Mouse (Mus musculus): ENCODE results near the gene Fam131b. TPM values are rescaled to one million over a fixed set of nuclear protein-coding genes. Genes with fewer than 3 reads are reported as not detected.

Gene Fam131b
- polyA plus RNA-seq, 1 experiment = 0.63 TPM

DNA sequence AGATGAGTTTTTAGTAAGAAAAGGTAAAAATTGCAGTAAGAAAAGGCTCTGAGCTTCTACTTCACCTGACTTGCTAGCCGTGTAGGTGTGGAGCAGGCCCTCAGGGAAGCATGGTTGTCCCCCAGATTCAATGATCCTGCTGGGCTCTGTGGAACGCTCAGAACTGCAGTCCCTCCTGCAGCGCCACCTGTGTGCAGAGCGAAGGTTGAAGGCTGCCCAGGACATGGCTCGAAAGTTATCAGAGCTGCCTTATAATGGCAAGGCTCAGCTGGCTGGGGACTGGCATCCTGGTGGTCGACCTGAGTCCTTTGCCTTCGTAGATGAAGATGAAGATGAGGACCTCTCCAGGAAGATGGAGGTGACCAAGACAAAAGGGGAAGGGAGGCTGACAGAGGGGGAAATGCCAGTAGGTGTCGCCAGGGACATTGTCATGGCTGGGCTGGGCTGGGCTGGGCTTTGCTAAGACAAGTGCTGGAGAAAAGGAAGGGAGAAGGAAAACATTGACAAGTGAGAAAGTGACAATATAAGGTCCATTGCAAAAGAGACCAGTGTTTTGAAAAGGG lies 14.5 kb downstream of the Fam131b start:
- no peaks in the 10 kb centered on the region for H3K4me1 ChIP-seq (ENCODE audit: control insufficient read depth, insufficient read depth, low read length)
- TF ChIP-seq CTCF (IDR thresholded peaks at IDR 0.05; ENCODE audit: low read depth, low read length) (peak; percentile 32), EP300 (IDR thresholded peaks at IDR 0.05; ENCODE audit: insufficient read depth, low read depth, low read length) (no peak), POLR2A (IDR thresholded peaks at IDR 0.05; ENCODE audit: insufficient read depth, low read length) (no peak)
- no peaks in the 10 kb centered on the region for H3K27me3 ChIP-seq (ENCODE audit: control insufficient read depth, insufficient read depth, low read length, poor library complexity, severe bottlenecking)
- H3K36me3 ChIP-seq (ENCODE audit: control insufficient read depth, insufficient read depth, low read length, poor library complexity, severe bottlenecking) = peaks cover 3% of the 10 kb centered on the region; the same call in 1 of the 2 replicates
- no peaks in the 10 kb centered on the region for H3K9me3 ChIP-seq (replicated peaks; ENCODE audit: control insufficient read depth, insufficient read depth, low read length, poor library complexity, severe bottlenecking)
- no peak overlapping the region for H3K9ac ChIP-seq (ENCODE audit: low read depth, poor library complexity, severe bottlenecking)
- H3K4me3 ChIP-seq (ENCODE audit: low read depth, low read length) = no peak overlapping the region
- no peak overlapping the region for H3K27ac ChIP-seq (ENCODE audit: insufficient read depth, low read length)

GRCm38 (mm10) chr6:42299362-42299761 lies 25.1 kb downstream of the Fam131b start:
- Histone ChIP-seq H3K4me1 (ENCODE audit: control insufficient read depth, insufficient read depth, low read length) (no peaks in the 10 kb centered on the region), H3K9me3 (replicated peaks; ENCODE audit: control insufficient read depth, insufficient read depth, low read length, poor library complexity, severe bottlenecking) (no peaks in the 10 kb centered on the region), H3K27ac (ENCODE audit: insufficient read depth, low read length) (no peak overlapping the region), H3K4me3 (ENCODE audit: low read depth, low read length) (no peak overlapping the region), H3K36me3 (ENCODE audit: control insufficient read depth, insufficient read depth, low read length, poor library complexity, severe bottlenecking) (no peaks in the 10 kb centered on the region), H3K27me3 (ENCODE audit: control insufficient read depth, insufficient read depth, low read length, poor library complexity, severe bottlenecking) (no peaks in the 10 kb centered on the region), H3K9ac (ENCODE audit: low read depth, poor library complexity, severe bottlenecking) (no peak overlapping the region)
- no peak for TF ChIP-seq EP300 (IDR thresholded peaks at IDR 0.05; ENCODE audit: insufficient read depth, low read depth, low read length)
- no peak for TF ChIP-seq POLR2A (IDR thresholded peaks at IDR 0.05; ENCODE audit: insufficient read depth, low read length)
- TF ChIP-seq CTCF (IDR thresholded peaks at IDR 0.05; ENCODE audit: low read depth, low read length) = no peak

- TF ChIP-seq POLR2A (IDR thresholded peaks at IDR 0.05; ENCODE audit: insufficient read depth, low read length) (no peak), EP300 (IDR thresholded peaks at IDR 0.05; ENCODE audit: insufficient read depth, low read depth, low read length) (no peak), CTCF (IDR thresholded peaks at IDR 0.05; ENCODE audit: low read depth, low read length) (no peak)
- Histone ChIP-seq H3K4me1 (ENCODE audit: control insufficient read depth, insufficient read depth, low read length) (no peaks in the 10 kb centered on the region), H3K9me3 (replicated peaks; ENCODE audit: control insufficient read depth, insufficient read depth, low read length, poor library complexity, severe bottlenecking) (no peaks in the 10 kb centered on the region), H3K9ac (ENCODE audit: low read depth, poor library complexity, severe bottlenecking) (no peak overlapping the region), H3K36me3 (ENCODE audit: control insufficient read depth, insufficient read depth, low read length, poor library complexity, severe bottlenecking) (0 out of 2 replicates have a peak, but pooled peaks cover 2% of the 10 kb centered on the region), H3K4me3 (ENCODE audit: low read depth, low read length) (no peak overlapping the region), H3K27me3 (ENCODE audit: control insufficient read depth, insufficient read depth, low read length, poor library complexity, severe bottlenecking) (no peaks in the 10 kb centered on the region), H3K27ac (ENCODE audit: insufficient read depth, low read length) (no peak overlapping the region)
Measured at GRCm38 (mm10) chr6:42295549-42296094, 28.8 kb downstream of the Fam131b start.

GRCm38 (mm10) chr6:42293327-42293726 lies 31.1 kb downstream of the Fam131b start:
- no peak overlapping the region for H3K9ac ChIP-seq (ENCODE audit: low read depth, poor library complexity, severe bottlenecking)
- H3K27ac ChIP-seq (ENCODE audit: insufficient read depth, low read length) = no peak overlapping the region
- 0 out of 2 replicates have a peak, but pooled peaks cover 2% of the 10 kb centered on the region for H3K36me3 ChIP-seq (ENCODE audit: control insufficient read depth, insufficient read depth, low read length, poor library complexity, severe bottlenecking)
- no peaks in the 10 kb centered on the region for H3K27me3 ChIP-seq (ENCODE audit: control insufficient read depth, insufficient read depth, low read length, poor library complexity, severe bottlenecking)
- no peak overlapping the region for H3K4me3 ChIP-seq (ENCODE audit: low read depth, low read length)
- no peak for TF ChIP-seq CTCF (IDR thresholded peaks at IDR 0.05; ENCODE audit: low read depth, low read length)
- TF ChIP-seq EP300 (IDR thresholded peaks at IDR 0.05; ENCODE audit: insufficient read depth, low read depth, low read length) = no peak
- TF ChIP-seq POLR2A (IDR thresholded peaks at IDR 0.05; ENCODE audit: insufficient read depth, low read length) = no peak
- H3K4me1 ChIP-seq (ENCODE audit: control insufficient read depth, insufficient read depth, low read length) = no peaks in the 10 kb centered on the region
- no peaks in the 10 kb centered on the region for H3K9me3 ChIP-seq (replicated peaks; ENCODE audit: control insufficient read depth, insufficient read depth, low read length, poor library complexity, severe bottlenecking)

- H3K4me1 ChIP-seq (ENCODE audit: control insufficient read depth, insufficient read depth, low read length) = no peaks in the 10 kb centered on the region
- H3K9me3 ChIP-seq (replicated peaks; ENCODE audit: control insufficient read depth, insufficient read depth, low read length, poor library complexity, severe bottlenecking) = no peaks in the 10 kb centered on the region
- no peak overlapping the region for H3K27ac ChIP-seq (ENCODE audit: insufficient read depth, low read length)
- TF ChIP-seq EP300 (IDR thresholded peaks at IDR 0.05; ENCODE audit: insufficient read depth, low read depth, low read length) (no peak), CTCF (IDR thresholded peaks at IDR 0.05; ENCODE audit: low read depth, low read length) (no peak), POLR2A (IDR thresholded peaks at IDR 0.05; ENCODE audit: insufficient read depth, low read length) (no peak)
- no peaks in the 10 kb centered on the region for H3K27me3 ChIP-seq (ENCODE audit: control insufficient read depth, insufficient read depth, low read length, poor library complexity, severe bottlenecking)
- H3K4me3 ChIP-seq (ENCODE audit: low read depth, low read length) = no peak overlapping the region
- no peak overlapping the region for H3K9ac ChIP-seq (ENCODE audit: low read depth, poor library complexity, severe bottlenecking)
- H3K36me3 ChIP-seq (ENCODE audit: control insufficient read depth, insufficient read depth, low read length, poor library complexity, severe bottlenecking) = peaks cover 10% of the 10 kb centered on the region
Measured at GRCm38 (mm10) chr6:42287562-42287961, 36.9 kb downstream of the Fam131b start.

DNA sequence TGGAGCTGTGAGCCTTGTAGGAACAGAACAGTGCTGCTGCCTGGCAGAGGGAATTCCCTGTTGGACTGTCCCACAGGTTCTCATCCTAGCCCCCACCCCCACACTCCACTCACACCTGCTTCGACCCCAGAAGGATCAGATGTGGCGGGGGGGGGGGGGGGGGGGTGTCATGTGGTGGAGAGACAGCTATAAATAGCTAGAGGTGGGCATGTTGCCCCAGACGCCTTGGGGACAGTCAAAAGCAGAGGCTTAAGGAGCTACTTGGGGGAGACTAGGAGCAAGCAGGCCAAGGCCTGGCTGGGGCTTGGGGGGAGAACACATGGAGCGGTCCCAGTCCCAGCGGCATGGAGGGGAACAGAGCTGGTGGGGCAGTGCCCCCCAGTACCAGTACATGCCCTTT lies 38.0 kb downstream of the Fam131b start, which contains the start of gene Clcn1:
Gene Clcn1, plus strand, starts transcription at position 238 of the 400 bp plus-strand sequence.
- Histone ChIP-seq H3K4me3 (ENCODE audit: low read depth, low read length) (no peak within 1 kb of the TSS), H3K9ac (ENCODE audit: low read depth, poor library complexity, severe bottlenecking) (no peak within 1 kb of the TSS), H3K36me3 (ENCODE audit: control insufficient read depth, insufficient read depth, low read length, poor library complexity, severe bottlenecking) (peaks cover 19% of the 10 kb centered on the region), H3K9me3 (replicated peaks; ENCODE audit: control insufficient read depth, insufficient read depth, low read length, poor library complexity, severe bottlenecking) (no peaks in the 10 kb centered on the region), H3K4me1 (ENCODE audit: control insufficient read depth, insufficient read depth, low read length) (no peaks in the 10 kb centered on the region), H3K27me3 (ENCODE audit: control insufficient read depth, insufficient read depth, low read length, poor library complexity, severe bottlenecking) (no peaks in the 10 kb centered on the region), H3K27ac (ENCODE audit: insufficient read depth, low read length) (no peak within 1 kb of the TSS)
- TF ChIP-seq POLR2A (IDR thresholded peaks at IDR 0.05; ENCODE audit: insufficient read depth, low read length) (no peak), CTCF (IDR thresholded peaks at IDR 0.05; ENCODE audit: low read depth, low read length) (no peak), EP300 (IDR thresholded peaks at IDR 0.05; ENCODE audit: insufficient read depth, low read depth, low read length) (no peak)
